Mouse (Mus musculus) liver, embryonic 14.5 days (tissue): ENCODE measurements around the gene Socs1. TPM values are rescaled to one million over a fixed set of nuclear protein-coding genes. Genes with fewer than 3 reads are reported as not detected.

Experiments used
- ATAC-seq: fragments of 200-750 bp; cut with Nextera tagmentation; 2 replicates; pipeline ENCODE4 v1.8.0; 2017; ENCODE audit warnings: moderate number of reproducible peaks, mild to moderate bottlenecking, moderate library complexity; ENCODE audit not compliant: insufficient read depth
- DNase-seq, 3 experiments: peaks; one replicate each; pipeline ENCODE4 v3.0.0-alpha.2; 2012 to 2013; ENCODE audit warnings: low read depth in 3 of 3, low spot score in 3 of 3
- H3K27ac ChIP-seq: fragments of 300-500 bp; sonication (generic); 2 replicates; pipeline ENCODE4 v1.5.1; 2014; ENCODE audit warnings: moderate library complexity, mild to moderate bottlenecking, control low read depth, inconsistent platforms
- H3K27me3 ChIP-seq: fragments of 300-500 bp; sonication (generic); 2 replicates; pipeline ENCODE4 v1.6.1; 2014; ENCODE audit warnings: mild to moderate bottlenecking, low read length, moderate library complexity; ENCODE audit not compliant: control insufficient read depth, insufficient read depth
- H3K36me3 ChIP-seq: fragments of 300-500 bp; sonication (generic); replicated peaks from 2 replicates; pipeline ENCODE4 v1.6.1; 2014; ENCODE audit warnings: low read depth; ENCODE audit not compliant: control insufficient read depth, insufficient read depth
- H3K4me1 ChIP-seq, 2 experiments: fragments of 200-500 bp in 1 of 2; fragments of 300-500 bp in 1 of 2; sonication (generic) in 1 of 2; replicated peaks; 2 replicates each; pipeline ENCODE4 v1.6.1; 2012 to 2014; ENCODE audit warnings: antibody characterized with exemption in 1 of 2, inconsistent platforms in 1 of 2, low read length in 1 of 2; ENCODE audit not compliant: control insufficient read depth in 2 of 2, insufficient read depth in 2 of 2
- H3K4me2 ChIP-seq: fragments of 300-500 bp; sonication (generic); 2 replicates; pipeline ENCODE4 v1.6.1; 2014; ENCODE audit warnings: low read depth, mild to moderate bottlenecking, control low read depth, moderate library complexity
- H3K4me3 ChIP-seq, 2 experiments: fragments of 200-500 bp in 1 of 2; fragments of 300-500 bp in 1 of 2; sonication (generic) in 1 of 2; 2 replicates each; pipeline ENCODE4 v1.5.1; 2012 to 2014; ENCODE audit warnings: low read depth in 2 of 2, low read length in 2 of 2, mild to moderate bottlenecking in 2 of 2, control low read depth in 1 of 2, inconsistent platforms in 1 of 2, moderate library complexity in 1 of 2; ENCODE audit not compliant: insufficient read depth in 1 of 2
- H3K9ac ChIP-seq: fragments of 300-500 bp; sonication (generic); replicated peaks from 2 replicates; pipeline ENCODE4 v1.6.1; 2014; ENCODE audit warnings: mild to moderate bottlenecking, control low read depth, moderate library complexity
- H3K9me3 ChIP-seq: fragments of 300-500 bp; sonication (generic); 2 replicates; pipeline ENCODE4 v1.6.1; 2016; ENCODE audit warnings: low read length, mixed read lengths; ENCODE audit not compliant: control insufficient read depth
- CTCF ChIP-seq: IDR thresholded peaks from 2 replicates; pipeline ENCODE4 v1.5.1; 2016; ENCODE audit warnings: antibody characterized with exemption, low read depth, control low read depth
- EP300 ChIP-seq: IDR thresholded peaks from 2 replicates; pipeline ENCODE4 v1.6.1; 2016; ENCODE audit warnings: antibody characterized with exemption, low read depth
- WGBS: fragments of 180-500 bp; shearing (Covaris S2); extraction: QIAGEN DNeasy Blood & Tissue Kit; methylation state at CpG from one replicate; pipeline ENCODE4 v1.1.7; 2014; ENCODE audit not compliant: insufficient replicate concordance; 5-methylcytosine and 5-hydroxymethylcytosine counted together
- polyA plus RNA-seq, 2 experiments: library from polyadenylated mRNA; depleted of rRNA in 1 of 2; stranded (reverse) in 1 of 2; unstranded in 1 of 2; fragments of >200 nt; fragmentation: Nextera tagmentation in 1 of 2; extraction: Ambion mirVana in 1 of 2; gene quantifications; 2 replicates each; pipeline versions ENCODE4 v1.2.1 to v1.2.3; 2012 to 2014

The Socs1 gene
- polyA plus RNA-seq, 2 experiments, result 0.36 TPM

- no peaks in the 10 kb centered on the region for H3K4me1 ChIP-seq
- WGBS, result 64% methylated on average over 7 of the region's 7 CpGs
- DNase-seq (no peak), ATAC-seq (no peak)
- no peak overlapping the region for H3K9ac ChIP-seq
- H3K4me2 ChIP-seq, result no peak overlapping the region
- no peaks in the 10 kb centered on the region for H3K9me3 ChIP-seq
- no peak overlapping the region for H3K27ac ChIP-seq
- TF ChIP-seq CTCF (no peak), EP300 (no peak)
- no peaks in the 10 kb centered on the region for H3K36me3 ChIP-seq
- H3K4me3 ChIP-seq, result no peak overlapping the region
- H3K27me3 ChIP-seq, result no peaks in the 10 kb centered on the region
Measured at GRCm38 (mm10) chr16:10749824-10750223, 35.5 kb downstream of the Socs1 start.

GRCm38 (mm10) chr16:10749226-10749625 is 36.1 kb downstream of the Socs1 start:
- H3K4me1 ChIP-seq, result no peaks in the 10 kb centered on the region
- H3K9me3 ChIP-seq, result no peaks in the 10 kb centered on the region
- no peak overlapping the region for H3K4me3 ChIP-seq
- no peaks in the 10 kb centered on the region for H3K27me3 ChIP-seq
- no peak overlapping the region for H3K27ac ChIP-seq
- DNase-seq, result no peak
- H3K4me2 ChIP-seq, result no peak overlapping the region
- TF ChIP-seq EP300 (no peak), CTCF (no peak)
- H3K9ac ChIP-seq, result no peak overlapping the region
- ATAC-seq, result no peak
- no peaks in the 10 kb centered on the region for H3K36me3 ChIP-seq
- WGBS, result 57% methylated on average over 7 of the region's 7 CpGs

- no peak for TF ChIP-seq CTCF
- no peak for TF ChIP-seq EP300
- H3K9ac ChIP-seq, result no peak overlapping the region
- DNase-seq (no peak), ATAC-seq (no peak)
- H3K36me3 ChIP-seq, result no peaks in the 10 kb centered on the region
- no peak overlapping the region for H3K4me2 ChIP-seq
- no peaks in the 10 kb centered on the region for H3K27me3 ChIP-seq
- no peak overlapping the region for H3K27ac ChIP-seq
- H3K4me1 ChIP-seq, result peaks cover 0 to 6% of the 10 kb centered on the region in 2 experiments; a peak in 1 of 4 replicates
- WGBS, result 53% methylated on average over 2 of the region's 2 CpGs
- no peak overlapping the region for H3K4me3 ChIP-seq
- no peaks in the 10 kb centered on the region for H3K9me3 ChIP-seq
Measured at GRCm38 (mm10) chr16:10741082-10741481, 44.3 kb downstream of the Socs1 start.

- H3K4me3 ChIP-seq, result no peak overlapping the region
- no peak overlapping the region for H3K27ac ChIP-seq
- TF ChIP-seq CTCF (no peak), EP300 (no peak)
- WGBS, result 58% methylated on average over 9 of the region's 9 CpGs
- H3K9ac ChIP-seq, result no peak overlapping the region
- no peak for DNase-seq
- H3K9me3 ChIP-seq, result no peaks in the 10 kb centered on the region
- peaks cover 0 to 6% of the 10 kb centered on the region in 2 experiments; a peak in 1 of 4 replicates for H3K4me1 ChIP-seq
- no peak for ATAC-seq
- H3K4me2 ChIP-seq, result no peak overlapping the region
- H3K36me3 ChIP-seq, result no peaks in the 10 kb centered on the region
- H3K27me3 ChIP-seq, result no peaks in the 10 kb centered on the region
Measured at GRCm38 (mm10) chr16:10739854-10740398, 45.4 kb downstream of the Socs1 start.

GRCm38 (mm10) chr16:10738866-10739265 is 46.5 kb downstream of the Socs1 start:
- H3K36me3 ChIP-seq, result no peaks in the 10 kb centered on the region
- no peak overlapping the region for H3K27ac ChIP-seq
- H3K9me3 ChIP-seq, result no peaks in the 10 kb centered on the region
- H3K27me3 ChIP-seq, result no peaks in the 10 kb centered on the region
- DNase-seq, result no peak
- 50% methylated on average over 3 of the region's 3 CpGs for WGBS
- H3K4me1 ChIP-seq, result peaks cover 0 to 6% of the 10 kb centered on the region in 2 experiments; a peak in 1 of 4 replicates
- no peak overlapping the region for H3K4me3 ChIP-seq
- no peak overlapping the region for H3K4me2 ChIP-seq
- H3K9ac ChIP-seq, result no peak overlapping the region
- no peak for TF ChIP-seq EP300
- no peak for TF ChIP-seq CTCF
- ATAC-seq, result no peak

- ATAC-seq (no peak), DNase-seq (no peak)
- Histone ChIP-seq H3K4me3 (no peak overlapping the region), H3K9me3 (no peaks in the 10 kb centered on the region), H3K9ac (no peak overlapping the region), H3K27me3 (no peaks in the 10 kb centered on the region), H3K36me3 (no peaks in the 10 kb centered on the region), H3K4me1 (peaks cover 4 to 10% of the 10 kb centered on the region in 2 experiments), H3K27ac (no peak overlapping the region), H3K4me2 (no peak overlapping the region)
- WGBS, result 27% methylated on average over 2 of the region's 2 CpGs
- TF ChIP-seq EP300 (0 out of 2 replicates have a peak, but pooled peaks have one; percentile 8), CTCF (no peak)
Measured at GRCm38 (mm10) chr16:10737571-10737970, 47.8 kb downstream of the Socs1 start.
